Mouse (Mus musculus): ENCODE measurements at regions not wholly inside any gene's neighbourhood (a gene's known extent, or its start where the extent isn't known, plus 50 kb on each side); places are given as distances from the start of the nearest gene placed in this dataset.
A peak's percentile ranks its signal among the peaks of the same experiment; 100 is the strongest.

DNA sequence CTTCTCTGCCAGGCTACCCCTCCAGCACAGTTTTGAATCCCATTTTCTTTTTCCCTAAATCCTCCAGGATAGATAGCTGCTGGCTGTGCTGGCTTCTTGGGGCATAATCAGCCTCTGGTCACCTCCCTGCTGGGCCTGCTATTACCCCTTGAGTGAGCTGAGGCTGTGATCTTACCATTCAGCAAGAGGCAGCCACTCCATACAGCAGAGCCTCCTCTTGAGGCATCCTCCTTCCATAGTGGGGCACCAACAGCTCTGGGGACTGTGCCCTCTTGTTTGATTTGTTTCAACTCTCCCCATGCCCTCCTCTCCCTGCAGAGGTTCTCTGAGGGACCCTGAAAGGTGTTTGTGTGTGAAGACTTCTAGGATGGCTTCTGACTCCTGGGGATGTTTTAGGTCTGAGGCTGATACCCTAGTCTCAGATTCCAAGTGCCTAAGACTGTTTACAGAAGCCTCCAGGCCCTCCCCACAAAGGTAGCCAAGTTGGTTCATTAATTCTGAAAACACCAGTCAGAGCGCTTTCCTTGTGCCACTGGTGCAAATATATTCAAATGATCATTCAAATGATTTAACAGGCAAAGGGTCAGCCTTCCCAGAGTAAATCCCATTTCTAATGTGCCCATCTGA is 343.9 kb downstream of the Eipr1 start:
- Histone ChIP-seq H3K36me3 (no peaks in the 10 kb centered on the region), H3K4me2 (replicated peaks) (peak overlapping the region; percentile 43; the same call in 1 of the 2 replicates), H3K9me3 (no peaks in the 10 kb centered on the region), H3K27me3 (no peaks in the 10 kb centered on the region), H3K27ac (replicated peaks) (peak overlapping the region; percentile 90), H3K4me1 (peaks cover 30% of the 10 kb centered on the region), H3K9ac (replicated peaks) (no peak overlapping the region; the same call in 1 of the 2 replicates), H3K4me3 (no peak overlapping the region)
- peak; percentile 21 for ATAC-seq (ENCODE audit: low FRiP score, low read depth)
- WGBS = 0% methylated on average over 1 of the region's 1 CpGs

GRCm38 (mm10) chr12:29096033-29096913 is 344.7 kb downstream of the Eipr1 start:
- 5% methylated on average over 16 of the region's 16 CpGs for WGBS
- peak; percentile 94 for ATAC-seq (ENCODE audit: low FRiP score, low read depth)
- no peaks in the 10 kb centered on the region for H3K27me3 ChIP-seq
- H3K27ac ChIP-seq (replicated peaks) = peak overlapping the region; percentile 90
- peaks cover 30% of the 10 kb centered on the region for H3K4me1 ChIP-seq
- no peak overlapping the region for H3K4me3 ChIP-seq
- no peaks in the 10 kb centered on the region for H3K36me3 ChIP-seq
- H3K4me2 ChIP-seq (replicated peaks) = peak overlapping the region; percentile 43
- no peaks in the 10 kb centered on the region for H3K9me3 ChIP-seq
- 0 out of 2 replicates have a peak overlapping the region, but pooled peaks have one; percentile 11 for H3K9ac ChIP-seq (replicated peaks)

DNA sequence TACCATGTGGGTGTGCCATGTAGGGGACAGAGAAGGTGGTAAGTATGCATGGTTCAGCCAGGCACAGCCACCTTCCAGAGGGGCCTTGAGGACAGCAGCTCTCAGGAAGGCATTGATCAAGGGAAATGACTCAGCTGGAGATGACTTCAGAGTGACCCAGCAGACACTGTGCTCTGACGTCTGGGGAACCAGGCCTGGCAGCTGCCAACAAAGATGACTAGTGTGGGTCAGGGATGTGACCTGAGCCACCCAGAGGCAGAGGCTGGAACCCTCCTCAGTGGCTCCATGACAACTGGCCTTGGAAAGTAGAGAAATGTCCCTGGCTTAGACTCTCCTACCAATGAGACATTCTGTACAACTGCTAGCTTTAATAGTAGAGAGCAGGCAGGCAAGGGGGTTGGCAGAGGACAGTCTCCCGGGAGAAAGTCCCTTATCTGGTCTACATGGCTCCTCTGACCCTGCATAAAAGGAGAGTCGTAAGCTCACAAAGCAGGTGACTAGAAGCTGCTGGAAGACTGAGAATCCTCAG is 348.5 kb downstream of the Eipr1 start:
- peaks cover 4% of the 10 kb centered on the region; the same call in 1 of the 2 replicates for H3K27me3 ChIP-seq
- no peaks in the 10 kb centered on the region for H3K36me3 ChIP-seq
- H3K27ac ChIP-seq (replicated peaks) = no peak overlapping the region
- no peaks in the 10 kb centered on the region for H3K9me3 ChIP-seq
- H3K4me1 ChIP-seq = peaks cover 23% of the 10 kb centered on the region
- H3K9ac ChIP-seq (replicated peaks) = no peak overlapping the region
- H3K4me3 ChIP-seq = no peak overlapping the region
- WGBS = 60% methylated on average over 3 of the region's 3 CpGs
- no peak for ATAC-seq (ENCODE audit: low FRiP score, low read depth)
- no peak overlapping the region for H3K4me2 ChIP-seq (replicated peaks)

DNA sequence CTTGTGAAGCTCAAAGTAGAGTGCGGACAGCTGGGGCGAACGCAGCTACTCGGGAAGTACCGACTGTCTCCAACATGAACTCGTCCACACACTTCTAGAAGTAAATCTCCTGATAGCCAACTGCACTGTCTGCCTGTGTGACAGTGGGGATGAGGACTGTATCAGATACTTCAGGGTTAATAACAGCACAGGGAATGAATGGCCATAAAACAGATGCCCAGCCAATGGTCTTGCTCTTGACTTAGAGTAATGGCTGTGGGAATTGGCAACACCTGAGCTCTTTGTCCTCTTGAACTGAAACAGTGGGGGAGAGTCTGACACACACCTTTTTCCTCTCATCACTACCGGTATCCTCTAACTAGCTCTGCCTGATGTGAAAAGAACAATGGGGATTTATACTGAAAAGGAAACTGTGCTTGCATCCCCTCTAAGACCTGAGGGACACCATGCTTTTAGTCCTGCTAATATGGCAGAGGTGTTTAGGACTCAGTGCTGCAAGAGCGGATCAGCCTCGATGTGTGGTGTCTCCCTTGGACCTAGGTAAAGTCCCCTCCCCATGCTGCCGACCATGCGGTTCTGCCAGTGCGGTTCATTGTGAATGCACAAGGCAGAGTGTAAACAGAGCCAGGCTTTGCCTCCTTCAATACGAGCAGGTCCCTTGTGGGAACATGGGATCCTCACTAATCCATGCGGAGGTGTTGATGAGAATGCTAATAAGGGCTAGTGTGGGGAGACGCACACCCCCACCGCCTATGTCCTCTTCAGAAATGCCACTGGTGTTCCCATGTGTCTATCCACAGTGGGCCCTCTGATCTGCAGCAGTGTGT is 355.5 kb downstream of the Eipr1 start:
- H3K36me3 ChIP-seq = no peaks in the 10 kb centered on the region
- ATAC-seq (ENCODE audit: low FRiP score, low read depth) = peak; percentile 93
- peaks cover 11% of the 10 kb centered on the region for H3K27me3 ChIP-seq
- H3K27ac ChIP-seq (replicated peaks) = peak overlapping the region; percentile 69
- WGBS = 50% methylated on average over 16 of the region's 16 CpGs
- no peak overlapping the region for H3K4me2 ChIP-seq (replicated peaks)
- H3K4me1 ChIP-seq = peaks cover 22% of the 10 kb centered on the region
- H3K9ac ChIP-seq (replicated peaks) = no peak overlapping the region
- H3K4me3 ChIP-seq = no peak overlapping the region
- no peaks in the 10 kb centered on the region for H3K9me3 ChIP-seq

DNA sequence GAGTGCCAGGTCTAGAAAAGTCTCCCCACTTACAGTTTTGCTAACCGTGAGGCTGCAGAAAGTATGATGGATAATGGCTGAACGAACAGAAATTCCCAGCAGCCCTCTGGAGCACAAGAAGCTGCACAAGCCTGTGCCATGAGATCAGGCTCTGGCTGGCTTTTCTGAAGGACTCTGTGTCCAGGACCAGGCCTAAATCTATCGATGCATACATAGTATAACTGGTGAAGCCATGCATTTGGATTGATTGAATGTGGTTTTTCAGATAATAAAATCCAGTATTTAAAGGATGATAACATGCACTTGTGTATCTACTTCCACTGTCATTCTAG is 356.1 kb downstream of the Eipr1 start:
- Histone ChIP-seq H3K27ac (replicated peaks) (peak overlapping the region; percentile 69), H3K9ac (replicated peaks) (no peak overlapping the region), H3K4me3 (no peak overlapping the region), H3K4me1 (peaks cover 22% of the 10 kb centered on the region), H3K9me3 (no peaks in the 10 kb centered on the region), H3K36me3 (no peaks in the 10 kb centered on the region), H3K4me2 (replicated peaks) (no peak overlapping the region), H3K27me3 (peaks cover 11% of the 10 kb centered on the region)
- 66% methylated on average over 3 of the region's 3 CpGs for WGBS
- peak; percentile 57; the same call in 1 of the 2 replicates for ATAC-seq (ENCODE audit: low FRiP score, low read depth)

DNA sequence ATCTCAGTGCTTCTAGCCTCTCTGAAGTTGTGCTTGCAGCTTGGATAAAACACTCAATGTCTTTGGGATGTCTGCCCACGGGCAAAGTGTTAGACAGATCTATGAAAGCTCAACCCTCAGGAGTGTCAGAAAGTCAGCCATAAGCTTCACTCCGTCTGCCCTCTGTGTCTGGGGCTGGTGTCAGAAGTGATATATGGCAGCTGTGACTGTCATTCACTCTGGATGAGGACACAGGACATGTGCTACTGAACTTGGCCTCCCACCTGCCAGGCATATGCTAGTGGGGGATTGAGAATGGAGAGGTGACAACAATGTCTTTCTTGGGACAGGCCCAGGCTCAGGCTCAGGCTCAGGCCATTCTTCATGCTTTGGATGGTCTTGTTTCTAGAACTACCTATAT is 366.7 kb downstream of the Eipr1 start:
- Histone ChIP-seq H3K9me3 (no peaks in the 10 kb centered on the region), H3K36me3 (no peaks in the 10 kb centered on the region), H3K4me2 (replicated peaks) (no peak overlapping the region), H3K9ac (replicated peaks) (no peak overlapping the region), H3K27me3 (no peaks in the 10 kb centered on the region), H3K4me3 (no peak overlapping the region), H3K27ac (replicated peaks) (no peak overlapping the region), H3K4me1 (peaks cover 14% of the 10 kb centered on the region)
- ATAC-seq (ENCODE audit: low FRiP score, low read depth) = no peak
- WGBS = 73% methylated on average over 2 of the region's 2 CpGs

DNA sequence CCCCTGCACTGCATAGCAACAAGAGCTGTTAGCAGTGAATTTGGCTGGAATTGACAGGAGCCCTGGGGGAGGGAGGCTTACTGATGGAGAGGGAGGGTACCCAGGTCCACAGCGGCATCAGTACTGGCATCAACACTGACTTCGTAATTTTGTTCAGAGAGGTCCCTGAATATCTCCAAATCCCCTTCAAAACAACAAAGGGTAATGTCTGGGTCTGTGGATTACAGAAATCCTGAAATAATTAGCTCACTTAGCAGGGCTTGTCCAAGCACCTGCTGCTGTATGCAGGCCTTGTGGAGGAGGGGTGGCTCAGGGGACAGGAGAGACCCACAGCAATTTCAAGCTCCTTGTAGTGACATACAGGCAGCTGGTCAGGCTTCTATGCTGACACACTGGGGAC is 369.6 kb downstream of the Eipr1 start:
- H3K9me3 ChIP-seq = no peaks in the 10 kb centered on the region
- WGBS = 24% methylated on average over 2 of the region's 2 CpGs
- peak; percentile 84 for ATAC-seq (ENCODE audit: low FRiP score, low read depth)
- no peaks in the 10 kb centered on the region for H3K36me3 ChIP-seq
- no peak overlapping the region for H3K9ac ChIP-seq (replicated peaks)
- no peak overlapping the region for H3K4me3 ChIP-seq
- no peaks in the 10 kb centered on the region for H3K27me3 ChIP-seq
- peaks cover 14% of the 10 kb centered on the region for H3K4me1 ChIP-seq
- peak overlapping the region; percentile 31 for H3K27ac ChIP-seq (replicated peaks)
- H3K4me2 ChIP-seq (replicated peaks) = no peak overlapping the region

GRCm38 (mm10) chr12:29122931-29123330 is 371.3 kb downstream of the Eipr1 start:
- H3K9me3 ChIP-seq = no peaks in the 10 kb centered on the region
- no peaks in the 10 kb centered on the region for H3K36me3 ChIP-seq
- no peak for ATAC-seq (ENCODE audit: low FRiP score, low read depth)
- H3K4me2 ChIP-seq (replicated peaks) = no peak overlapping the region
- no peak overlapping the region for H3K27ac ChIP-seq (replicated peaks)
- H3K4me1 ChIP-seq = peaks cover 14% of the 10 kb centered on the region
- no peak overlapping the region for H3K9ac ChIP-seq (replicated peaks)
- 87% methylated on average over 4 of the region's 4 CpGs for WGBS
- H3K27me3 ChIP-seq = no peaks in the 10 kb centered on the region
- no peak overlapping the region for H3K4me3 ChIP-seq

DNA sequence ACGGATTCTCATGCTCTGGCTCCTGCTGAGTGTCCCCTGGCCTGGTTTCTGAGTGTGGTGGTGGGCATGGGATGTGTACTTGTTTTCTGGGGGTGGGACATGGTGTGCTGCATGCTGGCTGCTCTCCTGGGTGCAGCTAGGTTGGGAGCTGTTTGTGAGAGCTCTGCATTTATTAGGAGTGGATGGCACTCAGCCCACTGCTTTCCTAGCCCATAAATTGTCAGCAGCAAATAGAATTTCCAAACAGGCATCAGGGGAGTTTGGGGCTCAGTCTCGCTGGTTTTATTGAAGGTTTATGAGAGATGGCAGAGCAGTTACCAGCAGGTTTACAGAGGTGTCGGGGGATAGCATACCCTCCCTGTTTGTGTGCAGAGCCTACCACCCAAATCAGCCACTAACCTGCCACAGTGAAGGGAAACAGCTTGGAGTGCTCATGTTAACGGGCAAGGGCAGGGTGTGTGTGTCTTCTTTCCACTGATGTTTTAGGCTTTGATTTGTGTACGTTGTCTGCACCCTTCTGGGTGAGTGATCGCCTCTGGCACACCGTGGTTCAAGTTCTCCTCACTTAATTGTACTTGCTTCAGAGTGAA is 372.6 kb downstream of the Eipr1 start:
- Histone ChIP-seq H3K9me3 (no peaks in the 10 kb centered on the region), H3K4me3 (no peak overlapping the region)

DNA sequence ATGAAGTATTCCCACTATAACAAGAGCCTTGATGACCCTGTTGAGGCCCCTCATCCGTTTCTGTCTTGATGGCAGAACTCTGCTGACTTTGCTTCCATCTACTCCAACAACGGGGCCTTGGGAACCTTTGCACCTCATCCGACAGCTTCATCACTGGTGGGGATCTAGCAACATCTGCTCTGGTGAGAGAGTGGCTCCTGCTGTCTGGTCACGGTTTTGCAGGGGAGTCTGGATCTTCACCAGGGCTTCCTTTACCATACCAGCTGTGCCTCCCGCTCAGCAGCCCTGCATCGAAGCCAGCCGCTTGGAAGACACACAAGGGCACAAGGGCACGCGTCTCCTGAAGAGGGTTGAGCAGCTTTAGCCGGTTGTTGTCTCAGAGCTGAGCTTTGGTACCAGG is 377.2 kb downstream of the Eipr1 start:
- Histone ChIP-seq H3K36me3 (no peaks in the 10 kb centered on the region), H3K27me3 (no peaks in the 10 kb centered on the region), H3K27ac (replicated peaks) (no peak overlapping the region), H3K4me1 (no peaks in the 10 kb centered on the region), H3K9me3 (no peaks in the 10 kb centered on the region), H3K4me3 (no peak overlapping the region), H3K9ac (replicated peaks) (no peak overlapping the region), H3K4me2 (replicated peaks) (no peak overlapping the region)
- ATAC-seq (ENCODE audit: low FRiP score, low read depth) = no peak
- 60% methylated on average over 10 of the region's 10 CpGs for WGBS

More for the DNA sequence above, 372.6 kb downstream of the Eipr1 start:
- no peaks in the 10 kb centered on the region for H3K27me3 ChIP-seq
- ATAC-seq (ENCODE audit: low FRiP score, low read depth) = no peak
- no peak overlapping the region for H3K9ac ChIP-seq (replicated peaks)
- H3K4me2 ChIP-seq (replicated peaks) = no peak overlapping the region
- H3K27ac ChIP-seq (replicated peaks) = no peak overlapping the region
- H3K4me1 ChIP-seq = peaks cover 14% of the 10 kb centered on the region
- H3K36me3 ChIP-seq = no peaks in the 10 kb centered on the region
- WGBS = 74% methylated on average over 7 of the region's 7 CpGs

GRCm38 (mm10) chr12:29129331-29129730 is 377.7 kb downstream of the Eipr1 start:
- H3K9me3 ChIP-seq = no peaks in the 10 kb centered on the region
- no peak for ATAC-seq (ENCODE audit: low FRiP score, low read depth)
- 83% methylated on average over 4 of the region's 4 CpGs for WGBS
- no peaks in the 10 kb centered on the region for H3K27me3 ChIP-seq
- no peak overlapping the region for H3K9ac ChIP-seq (replicated peaks)
- no peaks in the 10 kb centered on the region for H3K36me3 ChIP-seq
- no peak overlapping the region for H3K27ac ChIP-seq (replicated peaks)
- H3K4me3 ChIP-seq = no peak overlapping the region
- H3K4me1 ChIP-seq = no peaks in the 10 kb centered on the region
- H3K4me2 ChIP-seq (replicated peaks) = no peak overlapping the region
